Mouse (Mus musculus) liver, adult 2 months (tissue): ENCODE data around the gene Gpd1.

ENCODE experiments used
- CTCF ChIP-seq: fragments of 200-500 bp; IDR thresholded peaks from 2 replicates; pipeline ENCODE4 v1.5.1; 2011; ENCODE audit warnings: low read depth, low read length, control low read depth
- POLR2A ChIP-seq: fragments of 200-500 bp; IDR thresholded peaks from 2 replicates; pipeline ENCODE4 v1.6.1; 2011; ENCODE audit warnings: low read length, control low read depth; ENCODE audit not compliant: insufficient read depth; ENCODE audit errors: extremely low read depth

DNA sequence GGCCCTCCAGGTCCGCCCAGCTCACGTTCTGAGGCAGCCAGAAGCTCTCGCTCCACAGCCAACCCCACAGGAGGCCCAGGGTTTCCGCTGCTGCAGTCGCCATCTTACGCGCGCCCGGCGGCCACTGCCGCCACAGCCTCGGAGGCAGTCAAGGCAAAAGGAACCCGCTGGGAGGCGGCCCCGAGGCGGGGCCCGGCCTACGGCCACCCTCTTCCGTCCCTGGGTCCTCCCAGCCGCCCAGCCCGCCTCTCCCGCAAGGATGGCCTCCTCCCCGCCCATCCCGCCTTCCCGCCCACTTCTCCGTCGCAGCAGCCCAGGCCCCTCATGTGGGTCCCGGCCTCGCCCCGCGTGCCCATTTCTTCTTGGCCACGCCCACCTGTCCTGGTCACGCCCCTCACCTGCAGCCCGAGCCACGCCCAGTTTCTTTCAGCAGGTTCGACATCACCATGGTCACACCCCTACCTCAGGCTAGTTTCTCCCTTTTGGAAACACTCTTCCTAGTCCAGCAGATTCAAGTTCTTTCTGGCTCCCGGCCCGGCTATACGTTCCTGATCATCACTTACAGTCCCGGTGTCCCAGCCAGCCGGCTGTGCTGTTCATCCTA lies 55.1 kb downstream of the Gpd1 start:
- peak; percentile 28 for TF ChIP-seq CTCF
- TF ChIP-seq POLR2A, result peak; percentile 80
